Mouse (Mus musculus) layer of hippocampus, adult 9-10 months (tissue): Measurements from ENCODE around the gene Tex38.

Experiments used
- DNase-seq: peaks from one replicate; pipeline ENCODE4 v3.0.0; 2022; ENCODE audit warnings: low spot score

Tex38 gene

GRCm38 (mm10) chr4:115780918-115781317, at the start of gene Tex38:
Gene Tex38, minus strand, starts transcription at chr4:115781018.
- no peak for DNase-seq

DNA sequence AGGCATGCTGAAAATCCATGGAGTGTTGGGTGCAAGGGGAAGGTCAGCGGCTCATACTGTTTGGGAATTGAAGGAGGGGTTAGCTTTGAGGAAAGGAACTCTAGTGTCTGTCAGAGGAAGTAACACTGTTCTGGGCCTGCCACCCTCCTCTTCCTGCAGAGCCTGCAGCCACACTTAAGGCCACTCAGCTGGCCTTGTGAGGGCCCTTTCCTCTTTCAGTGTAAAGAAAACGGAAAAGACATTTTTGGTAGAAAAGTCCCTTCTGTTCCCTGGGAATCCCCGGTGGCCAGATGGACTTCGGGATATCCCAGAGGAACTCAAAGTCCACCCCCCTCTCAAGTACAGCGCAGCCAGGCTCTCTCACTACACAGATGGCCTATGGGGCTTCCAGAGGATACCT, 49.7 kb upstream of the Tex38 start:
- no peak for DNase-seq

DNA sequence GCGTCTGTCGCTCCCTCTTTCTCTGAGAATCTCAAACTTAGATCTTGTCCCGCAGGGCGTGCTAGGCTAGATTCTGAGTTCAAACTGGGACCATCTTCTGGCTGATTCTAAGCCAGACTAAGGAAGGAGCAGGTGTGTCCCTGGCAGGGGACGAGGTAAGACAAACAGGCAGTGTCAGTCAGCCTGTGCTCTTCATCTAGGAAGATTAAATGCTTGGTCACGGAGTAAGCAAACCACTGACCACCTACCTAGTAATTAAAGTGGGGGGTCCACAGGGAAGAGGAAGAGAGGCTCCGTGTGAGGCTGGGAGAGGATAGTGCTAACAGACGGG, 47.7 kb upstream of the Tex38 start:
- DNase-seq, result no peak

DNA sequence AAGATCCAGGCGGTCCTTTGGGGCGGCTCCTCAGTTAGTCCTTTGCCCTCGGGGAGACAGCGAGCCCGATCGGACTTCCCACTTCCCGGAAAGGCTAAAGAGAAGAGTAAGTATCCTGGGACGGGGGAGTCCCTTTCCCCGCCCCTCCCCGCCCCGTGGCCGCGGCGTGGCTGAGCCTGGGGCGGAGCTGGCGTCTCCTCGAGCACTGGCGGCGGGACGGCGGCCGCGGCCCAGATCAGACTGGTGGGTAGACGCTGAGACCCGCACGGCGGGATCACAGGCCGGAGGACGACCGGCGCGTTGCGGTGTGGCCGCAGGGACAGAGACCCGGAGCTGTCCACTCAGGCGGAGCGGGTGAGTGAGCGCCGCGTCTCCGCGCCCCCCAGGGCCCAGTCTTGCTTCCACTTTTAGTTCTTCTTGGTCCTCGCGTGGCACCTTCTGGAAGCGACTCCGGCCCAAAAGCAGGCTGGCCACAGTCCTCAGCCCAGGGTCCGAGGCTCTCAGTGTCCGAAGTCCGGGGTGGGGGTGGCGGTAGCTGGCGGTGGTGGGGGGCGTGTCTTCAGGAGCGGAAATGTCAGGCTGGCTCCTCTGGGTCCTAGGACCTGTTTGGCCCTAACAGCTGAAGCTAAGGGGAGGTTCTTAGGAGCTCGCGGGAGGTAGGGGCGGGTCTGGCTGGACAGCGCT, 47.2 kb upstream of the Tex38 start, which contains the start of gene Mob3c:
Gene Mob3c (plus strand): TSS at position 205 of the 684 bp plus-strand sequence.
- no peak for DNase-seq

DNA sequence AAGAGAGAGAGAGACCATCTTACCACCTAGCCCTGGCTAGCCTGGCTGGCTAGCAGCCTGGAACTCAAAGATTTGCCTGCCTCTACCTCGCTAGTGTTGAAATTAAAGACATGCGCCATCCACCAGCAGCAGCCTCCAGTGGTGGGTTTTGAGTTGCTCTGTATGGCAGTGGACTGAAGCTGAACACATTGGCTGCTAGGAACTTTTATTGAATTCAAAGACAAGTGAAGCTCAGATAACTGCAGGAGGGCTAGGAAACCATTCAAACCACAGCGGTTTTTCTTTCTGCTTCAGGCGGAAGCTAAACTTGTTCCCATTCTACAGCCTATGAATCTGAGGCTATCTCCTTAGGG, 46.7 kb upstream of the Tex38 start:
- no peak for DNase-seq

DNA sequence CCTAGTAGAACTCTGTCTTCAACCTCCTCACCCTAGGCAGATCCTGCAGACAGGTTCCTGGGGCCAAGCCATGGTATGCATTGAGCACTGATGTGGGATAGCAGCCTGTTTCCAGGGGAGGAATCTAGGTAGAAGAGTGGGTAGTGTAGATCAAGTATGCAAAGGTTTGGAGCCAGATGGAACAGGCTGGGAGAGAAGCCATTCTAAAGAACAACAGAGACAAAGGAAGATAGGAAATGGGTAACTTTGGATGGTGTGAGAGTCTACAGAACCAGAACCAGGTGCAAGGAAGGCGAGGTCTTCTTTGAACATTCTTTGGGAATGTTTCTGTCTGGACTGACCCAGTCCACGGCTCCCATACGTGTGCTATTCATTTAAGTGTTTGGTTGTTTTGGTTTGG, 46.2 kb upstream of the Tex38 start:
- no peak for DNase-seq

GRCm38 (mm10) chr4:115825271-115825670, 44.5 kb upstream of the Tex38 start:
- no peak for DNase-seq

- no peak for DNase-seq
Observed at GRCm38 (mm10) chr4:115824178-115824577, 43.4 kb upstream of the Tex38 start.

DNA sequence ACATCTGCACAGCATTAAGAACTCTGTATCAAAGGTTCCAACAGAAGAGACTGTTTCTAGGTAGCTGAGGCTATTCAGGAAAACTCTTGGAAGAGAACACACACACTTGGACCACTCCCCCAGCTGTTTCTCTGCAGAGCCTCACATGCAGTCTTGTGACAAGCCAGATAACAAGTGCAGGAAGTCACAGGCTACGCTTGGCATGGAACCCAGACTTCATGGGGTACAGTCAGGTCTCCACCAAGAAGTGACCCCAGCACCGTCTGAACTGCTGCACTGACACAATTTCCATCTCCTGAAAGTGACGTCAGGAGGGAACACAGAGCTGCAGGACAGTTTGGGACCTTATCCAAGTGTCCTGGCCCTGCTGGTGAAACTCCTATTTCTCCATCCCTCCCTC, 41.1 kb upstream of the Tex38 start:
- no peak for DNase-seq

DNA sequence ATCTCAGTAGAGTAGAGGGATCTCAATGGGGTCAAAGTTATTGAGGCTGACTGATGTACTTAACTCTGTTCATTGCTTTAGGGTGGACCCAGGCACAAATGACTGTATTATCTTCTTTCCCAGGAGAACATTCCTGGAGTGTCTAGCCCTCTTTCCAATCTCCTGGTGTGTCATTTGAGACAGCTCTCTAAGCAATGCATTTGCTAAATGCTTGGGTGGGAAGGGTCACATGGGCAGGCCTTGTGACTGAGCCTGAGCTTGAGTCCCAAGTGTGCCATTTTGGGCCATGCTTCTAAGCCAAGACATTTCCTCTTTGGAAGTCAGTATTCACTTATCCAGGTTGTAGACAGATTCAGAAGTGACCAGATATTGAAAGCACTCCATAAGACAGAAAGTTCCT, 40.6 kb upstream of the Tex38 start:
- no peak for DNase-seq

- no peak for DNase-seq
Observed at GRCm38 (mm10) chr4:115820944-115821343, 40.1 kb upstream of the Tex38 start.

DNA sequence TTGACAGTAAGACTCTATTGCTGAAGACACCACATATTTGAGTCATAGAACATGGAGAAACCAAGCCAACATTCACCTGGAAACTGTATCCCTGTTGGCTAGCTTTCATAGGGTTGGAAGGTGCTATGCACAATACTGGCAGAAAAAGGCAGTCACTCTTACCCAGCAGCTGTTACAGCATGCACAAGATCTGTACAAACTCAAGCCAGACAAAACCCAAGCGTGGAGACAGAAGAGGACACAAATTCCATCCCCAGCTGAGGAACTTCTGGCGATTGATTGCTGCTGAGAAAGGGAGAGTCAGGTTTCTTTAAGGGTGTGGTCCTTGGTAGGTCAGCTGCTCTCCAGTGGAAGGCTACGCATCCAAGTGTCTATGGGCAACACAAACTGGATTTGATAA, 39.4 kb upstream of the Tex38 start:
- DNase-seq, result no peak

GRCm38 (mm10) chr4:115815606-115816005, 34.8 kb upstream of the Tex38 start:
- no peak for DNase-seq

- DNase-seq, result no peak
Observed at GRCm38 (mm10) chr4:115812326-115812725, 31.5 kb upstream of the Tex38 start.

DNA sequence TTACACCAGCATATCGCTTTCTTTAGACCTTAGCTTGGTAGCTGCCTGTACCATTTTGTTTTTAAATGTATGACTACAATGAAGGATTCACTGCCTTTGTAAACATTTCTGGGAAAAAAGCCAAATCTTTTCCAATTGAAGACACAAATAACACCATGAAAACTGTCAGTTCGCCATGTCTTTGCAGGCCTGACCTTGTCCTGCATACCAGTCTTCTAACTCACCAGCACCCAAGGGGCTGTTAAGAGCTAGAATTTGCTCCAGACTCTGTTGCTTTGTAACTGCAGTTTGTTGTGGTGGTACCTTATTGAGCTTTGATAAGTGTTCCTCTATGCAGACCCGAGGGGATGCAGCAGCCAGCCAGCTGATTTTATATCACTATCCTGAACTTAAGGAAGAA, 19.2 kb upstream of the Tex38 start:
- no peak for DNase-seq

DNA sequence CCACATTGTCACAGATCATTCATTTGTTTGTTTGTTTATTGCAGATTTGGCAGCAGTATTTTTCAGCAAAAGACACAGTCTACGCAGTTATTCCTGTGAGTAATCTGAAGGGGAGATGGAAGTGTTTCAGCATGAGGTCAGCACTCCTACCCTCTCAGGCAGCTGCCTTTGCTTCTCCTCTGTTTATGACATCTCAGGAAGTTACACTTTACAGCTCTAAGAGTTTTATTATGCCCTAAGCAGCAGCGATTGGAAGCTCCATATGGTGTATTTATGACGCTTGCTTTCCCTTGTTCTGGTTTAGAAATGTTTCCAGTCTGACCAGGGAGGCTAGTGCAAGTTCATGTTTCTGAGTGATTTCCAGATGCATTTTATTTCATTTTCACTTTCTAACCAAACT, 14.5 kb upstream of the Tex38 start:
- no peak for DNase-seq

GRCm38 (mm10) chr4:115790864-115791263, 10.0 kb upstream of the Tex38 start:
- DNase-seq, result no peak

DNA sequence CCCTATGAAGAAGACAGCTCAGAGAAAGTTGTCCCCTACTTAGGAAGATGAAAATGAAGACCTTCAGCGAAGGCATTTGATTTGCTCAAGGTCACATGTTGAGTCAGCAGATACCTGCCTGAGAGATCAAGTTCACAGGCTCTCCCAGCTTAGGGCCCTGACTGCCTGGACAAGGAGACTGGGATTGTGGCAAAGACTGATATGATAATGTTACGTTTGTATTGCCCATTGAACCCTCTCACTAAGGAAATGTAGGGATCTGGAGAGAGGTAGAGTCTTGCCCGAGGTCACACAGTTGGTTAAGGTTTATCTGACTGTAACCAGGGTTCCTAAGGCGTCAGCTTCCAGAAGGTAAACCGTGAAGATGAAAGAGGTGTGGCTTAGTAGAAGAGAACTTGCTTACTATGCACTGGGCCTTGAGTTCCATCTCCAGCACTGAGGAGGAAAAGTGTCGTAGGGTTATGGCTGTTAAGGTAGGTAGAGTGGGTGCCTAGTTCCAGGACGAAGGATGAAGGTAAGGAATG, 4.8 kb upstream of the Tex38 start:
- DNase-seq, result no peak

DNA sequence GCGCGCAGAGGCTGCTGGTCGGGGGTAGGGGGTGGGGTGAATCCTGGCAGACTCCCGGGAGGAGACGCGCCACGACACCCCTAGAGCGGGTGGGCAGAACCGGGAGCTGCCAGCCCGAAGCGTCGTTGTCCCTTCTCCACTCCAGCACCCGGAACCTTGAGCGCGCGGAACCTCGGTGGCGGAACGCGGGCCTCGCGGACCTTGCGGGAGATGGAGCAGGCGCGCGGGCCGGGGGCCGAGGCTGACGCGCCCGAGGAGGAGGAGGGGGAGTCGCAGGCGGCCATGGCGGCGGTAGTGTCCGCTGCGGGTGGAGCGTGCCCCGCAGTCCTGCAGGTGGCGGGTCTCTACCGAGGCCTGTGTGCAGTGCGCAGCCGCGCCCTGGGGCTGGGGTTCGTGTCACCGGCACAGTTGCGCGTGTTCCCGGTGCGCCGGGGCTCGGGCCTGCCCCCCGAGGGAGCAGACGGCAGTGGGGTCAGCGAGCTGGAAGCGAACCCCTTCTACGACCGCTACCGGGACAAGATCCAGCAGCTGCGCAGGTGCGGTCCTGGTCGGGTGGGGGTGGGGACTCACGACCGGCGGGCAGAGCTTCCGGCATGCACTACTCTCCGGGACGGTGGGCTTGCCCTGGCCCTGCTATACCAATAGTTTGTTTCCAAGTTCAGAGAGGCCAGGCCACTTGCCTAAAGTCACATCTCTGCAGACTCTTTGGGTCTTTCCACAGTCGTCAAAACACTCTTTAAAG, 4.1 kb upstream of the Tex38 start, which contains the start of gene Atpaf1:
Gene Atpaf1 (plus strand): TSS at position 44 of the 742 bp plus-strand sequence.
- DNase-seq, result peak; percentile 45

- no peak for DNase-seq
Observed at GRCm38 (mm10) chr4:115782026-115782805, 1.4 kb upstream of the Tex38 start.

DNA sequence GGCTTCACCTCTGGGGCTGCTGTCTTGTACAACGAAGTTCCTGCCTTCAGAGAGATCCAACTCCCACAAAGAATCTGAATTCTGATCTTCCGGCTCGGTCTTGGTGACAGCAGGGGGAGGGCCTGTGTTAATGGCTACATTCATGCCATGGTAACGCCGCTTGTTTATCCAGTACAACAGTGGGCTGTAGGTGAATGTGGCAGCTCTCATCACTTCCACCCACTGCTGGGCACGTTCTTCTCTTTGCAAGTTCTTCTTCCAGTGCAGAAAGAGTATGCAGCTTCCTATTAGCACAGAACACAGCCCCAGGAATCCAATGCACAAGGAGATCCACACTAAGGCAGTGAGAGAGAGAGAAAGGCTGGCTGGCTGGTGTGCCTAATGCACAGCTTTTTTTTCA, 549 bp downstream of the Tex38 start:
- no peak for DNase-seq

GRCm38 (mm10) chr4:115777627-115778026, 3.2 kb downstream of the Tex38 start:
- no peak for DNase-seq

- DNase-seq, result no peak
Observed at GRCm38 (mm10) chr4:115775056-115775455, 5.8 kb downstream of the Tex38 start.
